Mouse (Mus musculus) embryonic facial prominence, embryonic 15.5 days (tissue): Measurements from ENCODE around the gene Sdc4. TPM values are rescaled to one million over a fixed set of nuclear protein-coding genes. Genes with fewer than 3 reads are reported as not detected.

Experiments
- ATAC-seq: fragments of 200-750 bp; cut with Nextera tagmentation; 2 replicates; pipeline ENCODE4 v1.8.0; 2017; ENCODE audit warnings: low read depth, moderate TSS enrichment; ENCODE audit not compliant: insufficient number of reproducible peaks, low FRiP score, low TSS enrichment
- H3K27ac ChIP-seq: fragments of 300-500 bp; sonication (generic); replicated peaks from 2 replicates; pipeline ENCODE4 v1.5.1; 2015; ENCODE audit warnings: mild to moderate bottlenecking, inconsistent platforms
- H3K27me3 ChIP-seq: fragments of 300-500 bp; sonication (generic); 2 replicates; pipeline ENCODE4 v1.6.1; 2015; ENCODE audit warnings: inconsistent platforms
- H3K36me3 ChIP-seq: fragments of 300-500 bp; sonication (generic); 2 replicates; pipeline ENCODE4 v1.6.1; 2015; ENCODE audit warnings: mild to moderate bottlenecking, inconsistent platforms
- H3K4me1 ChIP-seq: fragments of 300-500 bp; sonication (generic); 2 replicates; pipeline ENCODE4 v1.6.1; 2015; ENCODE audit warnings: inconsistent platforms
- H3K4me2 ChIP-seq: fragments of 300-500 bp; sonication (generic); replicated peaks from 2 replicates; pipeline ENCODE4 v1.6.1; 2015; ENCODE audit warnings: mild to moderate bottlenecking, inconsistent platforms
- H3K4me3 ChIP-seq: fragments of 300-500 bp; sonication (generic); replicated peaks from 2 replicates; pipeline ENCODE4 v1.5.1; 2015; ENCODE audit warnings: mild to moderate bottlenecking, inconsistent platforms
- H3K9ac ChIP-seq: fragments of 300-500 bp; sonication (generic); 2 replicates; pipeline ENCODE4 v1.6.1; 2015; ENCODE audit warnings: inconsistent platforms
- H3K9me3 ChIP-seq: fragments of 300-500 bp; sonication (generic); replicated peaks from 2 replicates; pipeline ENCODE4 v1.6.1; 2016; ENCODE audit warnings: inconsistent platforms
- WGBS: fragments of 180-500 bp; shearing (Covaris S2); methylation state at CpG from one replicate; pipeline ENCODE4 v1.1.7; 2015; 5-methylcytosine and 5-hydroxymethylcytosine counted together
- polyA plus RNA-seq: library from polyadenylated mRNA; unstranded; fragments of >200 nt; fragmentation: Nextera tagmentation; extraction: Ambion mirVana; gene quantifications from 2 replicates; pipeline ENCODE4 v1.2.1, GENCODE M21; 2015

Gene Sdc4
- polyA plus RNA-seq, 1 experiment from 2014 or later = 113 TPM

DNA sequence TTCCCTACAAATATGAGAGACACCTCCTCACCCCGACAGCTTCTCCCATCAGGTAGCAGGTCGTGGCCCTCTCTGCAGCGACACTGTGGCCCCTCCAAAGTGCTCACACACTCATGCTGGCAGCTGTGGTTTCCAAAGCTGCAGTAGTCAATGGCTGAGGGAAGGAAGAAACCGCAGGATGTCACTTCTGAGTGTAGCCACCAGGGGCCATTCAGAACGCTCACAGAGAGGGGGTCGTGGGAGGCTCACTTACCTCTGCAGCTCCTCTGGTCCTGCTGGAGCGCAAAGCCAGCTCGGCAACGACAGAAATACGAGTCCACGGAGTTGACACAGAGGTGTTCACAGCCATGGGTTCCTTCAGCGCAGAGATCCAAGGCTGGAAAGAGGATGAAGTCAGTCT, 46.8 kb downstream of the Sdc4 start:
- peaks cover 40% of the 10 kb centered on the region for H3K27me3 ChIP-seq
- no peak overlapping the region for H3K4me3 ChIP-seq
- no peak overlapping the region for H3K27ac ChIP-seq
- 74% methylated on average over 12 of the region's 12 CpGs for whole genome bisulfite sequencing
- no peak overlapping the region for H3K4me2 ChIP-seq
- H3K4me1 ChIP-seq = peaks cover 9% of the 10 kb centered on the region
- no peak overlapping the region for H3K9ac ChIP-seq
- H3K9me3 ChIP-seq = no peaks in the 10 kb centered on the region; the same call in 1 of the 2 replicates
- ATAC-seq = no peak
- H3K36me3 ChIP-seq = no peaks in the 10 kb centered on the region

DNA sequence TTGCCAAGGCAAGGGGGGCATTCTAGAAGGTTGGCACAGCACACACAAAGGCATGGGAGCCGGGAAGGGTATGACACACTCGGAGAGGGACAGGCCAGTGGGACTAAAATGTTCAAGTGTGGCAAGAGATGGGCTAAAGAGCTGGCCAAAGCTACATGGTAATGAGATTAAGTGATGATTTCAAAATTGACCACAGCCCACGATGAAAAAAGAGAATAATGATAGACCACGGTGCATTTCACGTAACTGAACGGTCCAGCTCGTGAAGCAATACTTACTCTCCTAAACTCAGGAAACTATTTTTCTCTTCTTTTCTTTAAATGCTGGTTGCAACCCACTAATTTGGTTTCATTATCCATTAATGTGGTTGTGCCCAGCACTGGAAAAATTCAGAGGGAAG, 47.6 kb downstream of the Sdc4 start:
- 83% methylated on average over 7 of the region's 7 CpGs for WGBS
- Histone ChIP-seq H3K36me3 (no peaks in the 10 kb centered on the region), H3K4me3 (no peak overlapping the region)

DNA sequence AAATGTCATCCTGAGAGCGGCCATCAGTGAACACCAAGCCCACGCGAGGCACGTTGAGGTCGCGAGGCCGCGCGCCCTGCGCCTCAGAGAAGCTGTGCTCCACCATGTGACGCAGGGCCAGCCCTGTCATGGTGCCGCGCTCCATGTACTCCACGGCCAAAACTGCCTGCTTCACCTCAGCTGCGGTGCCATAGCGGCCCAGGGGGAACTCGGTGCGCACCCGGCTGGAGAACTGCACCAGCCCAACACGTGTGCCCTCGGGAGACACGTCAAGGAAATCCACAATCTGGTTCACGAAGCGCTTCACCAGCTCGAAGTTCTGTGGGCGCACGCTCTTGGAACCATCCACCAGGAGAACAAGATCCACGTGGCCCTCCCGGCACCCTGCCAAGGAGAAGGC, 50.6 kb downstream of the Sdc4 start:
- Histone ChIP-seq H3K27ac (no peak overlapping the region), H3K4me1 (peaks cover 11% of the 10 kb centered on the region), H3K9ac (no peak overlapping the region), H3K4me3 (no peak overlapping the region), H3K4me2 (no peak overlapping the region), H3K36me3 (no peaks in the 10 kb centered on the region), H3K9me3 (no peaks in the 10 kb centered on the region; the same call in 1 of the 2 replicates), H3K27me3 (peaks cover 21% of the 10 kb centered on the region)
- no peak for ATAC-seq
- WGBS = 76% methylated on average over 29 of the region's 29 CpGs

More for the DNA sequence above, 47.6 kb downstream of the Sdc4 start:
- H3K9me3 ChIP-seq = no peaks in the 10 kb centered on the region; the same call in 1 of the 2 replicates
- no peak overlapping the region for H3K27ac ChIP-seq
- ATAC-seq = no peak; the same call in 1 of the 2 replicates
- H3K9ac ChIP-seq = no peak overlapping the region
- H3K27me3 ChIP-seq = peaks cover 31% of the 10 kb centered on the region
- H3K4me1 ChIP-seq = peaks cover 6% of the 10 kb centered on the region
- no peak overlapping the region for H3K4me2 ChIP-seq

DNA sequence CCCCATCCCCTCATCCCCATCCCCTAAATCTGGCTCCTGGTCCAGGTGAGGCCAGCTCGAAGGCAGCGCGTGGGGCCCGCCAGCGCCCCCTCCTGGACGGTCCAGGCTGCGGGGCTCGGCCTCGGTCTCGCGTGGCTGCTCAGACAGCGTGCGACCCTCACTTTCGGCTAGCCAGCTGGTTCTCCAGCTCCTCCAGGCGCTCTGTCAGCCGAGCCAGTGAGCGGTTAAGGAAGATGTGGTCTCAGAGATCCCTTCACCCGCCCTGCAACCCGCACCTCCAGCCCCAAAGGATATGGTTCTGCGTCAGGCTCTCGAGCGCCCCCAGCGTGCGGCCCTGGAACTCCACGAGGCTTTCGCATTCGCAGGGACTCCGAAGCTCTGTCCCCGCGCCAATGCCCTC, 54.2 kb downstream of the Sdc4 start:
- no peaks in the 10 kb centered on the region for H3K9me3 ChIP-seq
- peak overlapping the region; percentile 60 for H3K27ac ChIP-seq
- H3K9ac ChIP-seq = peak overlapping the region; percentile 6; the same call in 1 of the 2 replicates
- WGBS = 1% methylated on average over 30 of the region's 30 CpGs
- peak; percentile 34 for ATAC-seq
- peak overlapping the region; percentile 68 for H3K4me2 ChIP-seq
- peaks cover 29% of the 10 kb centered on the region for H3K27me3 ChIP-seq
- peak overlapping the region; percentile 47 for H3K4me3 ChIP-seq
- peaks cover 28% of the 10 kb centered on the region for H3K4me1 ChIP-seq
- no peaks in the 10 kb centered on the region for H3K36me3 ChIP-seq

DNA sequence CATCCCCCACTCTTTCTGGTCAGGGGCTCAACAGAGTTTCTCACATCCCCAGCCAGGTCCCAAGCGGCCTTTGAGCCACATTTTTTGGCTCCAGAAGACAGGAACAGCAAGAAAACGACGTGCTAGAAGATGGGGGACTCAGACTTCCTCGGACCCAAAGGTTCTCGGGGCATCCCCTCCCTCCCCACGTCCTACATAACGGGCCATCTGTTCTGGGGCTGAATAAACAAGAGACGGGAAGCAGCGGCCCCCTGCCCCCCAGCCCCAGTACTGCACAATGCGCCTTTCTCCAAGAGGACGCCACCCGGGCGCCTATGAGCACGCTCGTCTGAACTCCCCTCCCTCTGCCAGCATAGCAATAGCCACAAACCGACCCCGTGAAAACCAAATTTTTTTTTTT, 54.7 kb downstream of the Sdc4 start, which contains the start of gene Slpi:
Gene Slpi, minus strand, starts transcription at position 76 of the 400 bp plus-strand sequence.
- no peaks in the 10 kb centered on the region for H3K9me3 ChIP-seq
- peak within 1 kb of the TSS; percentile 6; the same call in 1 of the 2 replicates for H3K9ac ChIP-seq
- no peaks in the 10 kb centered on the region for H3K36me3 ChIP-seq
- ATAC-seq = peak; percentile 78
- H3K4me3 ChIP-seq = peak within 1 kb of the TSS; percentile 47
- peak within 1 kb of the TSS; percentile 68 for H3K4me2 ChIP-seq
- peaks cover 28% of the 10 kb centered on the region for H3K4me1 ChIP-seq
- H3K27ac ChIP-seq = peak within 1 kb of the TSS; percentile 60
- 3% methylated on average over 17 of the region's 17 CpGs for WGBS
- peaks cover 29% of the 10 kb centered on the region for H3K27me3 ChIP-seq

GRCm38 (mm10) chr2:164386953-164387352, 56.7 kb downstream of the Sdc4 start:
- 18% methylated on average over 8 of the region's 8 CpGs for WGBS
- H3K4me3 ChIP-seq = no peak overlapping the region

DNA sequence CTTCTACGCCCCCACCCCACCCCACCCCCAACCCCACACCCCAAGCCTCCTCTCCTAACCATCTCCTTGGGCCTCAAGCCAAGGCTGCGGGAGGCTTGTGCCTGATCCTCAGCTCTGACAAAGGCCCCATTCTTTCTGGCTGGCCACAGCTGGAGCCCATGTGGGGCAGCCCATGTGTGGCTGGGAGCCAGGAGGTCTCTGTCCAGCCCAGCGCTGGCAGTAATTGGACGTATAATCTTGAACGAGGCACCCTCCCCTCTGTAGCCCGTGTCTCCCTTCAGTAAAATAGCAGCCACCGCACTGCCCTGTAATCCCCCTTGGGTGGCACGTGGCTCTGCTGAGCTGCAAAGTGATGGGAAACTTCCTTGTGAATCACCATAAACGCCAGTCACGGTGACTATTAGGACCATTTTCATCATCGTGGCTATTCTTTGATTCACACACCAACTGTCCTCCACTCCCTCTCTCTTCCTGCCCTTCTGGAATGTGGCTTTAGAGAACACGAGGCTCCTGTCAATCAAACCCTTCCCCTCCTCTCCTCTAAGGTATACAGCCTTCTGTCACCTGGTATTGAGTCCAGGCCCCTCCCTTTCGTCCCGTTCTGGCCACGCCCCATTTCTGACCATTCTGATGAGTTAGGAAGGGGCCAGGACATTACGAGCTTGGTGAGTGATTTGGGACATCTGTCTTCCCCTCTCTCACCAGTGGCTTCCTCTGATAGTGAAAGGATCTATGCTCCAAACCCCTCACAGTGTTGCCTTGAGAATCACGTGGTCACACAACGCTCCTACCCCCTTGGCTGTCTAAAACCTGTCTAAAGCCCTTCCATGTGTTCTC, 57.5 kb downstream of the Sdc4 start:
- H3K4me3 ChIP-seq = no peak overlapping the region

More at GRCm38 (mm10) chr2:164386953-164387352, 56.7 kb downstream of the Sdc4 start:
- Histone ChIP-seq H3K27me3 (peaks cover 22% of the 10 kb centered on the region), H3K4me1 (peaks cover 28% of the 10 kb centered on the region), H3K9ac (no peak overlapping the region), H3K4me2 (no peak overlapping the region), H3K36me3 (no peaks in the 10 kb centered on the region), H3K9me3 (no peaks in the 10 kb centered on the region), H3K27ac (no peak overlapping the region)
- no peak for ATAC-seq

GRCm38 (mm10) chr2:164383656-164384399, 59.9 kb downstream of the Sdc4 start:
- Histone ChIP-seq H3K9me3 (no peaks in the 10 kb centered on the region), H3K4me3 (no peak overlapping the region), H3K27ac (no peak overlapping the region), H3K9ac (no peak overlapping the region), H3K4me2 (no peak overlapping the region), H3K36me3 (no peaks in the 10 kb centered on the region), H3K4me1 (peaks cover 19% of the 10 kb centered on the region), H3K27me3 (peaks cover 13% of the 10 kb centered on the region)
- no peak for ATAC-seq
- 43% methylated on average over 11 of the region's 11 CpGs for WGBS

More for the DNA sequence above, 57.5 kb downstream of the Sdc4 start:
- peak; percentile 69 for ATAC-seq
- H3K36me3 ChIP-seq = no peaks in the 10 kb centered on the region
- peak overlapping the region; percentile 27 for H3K4me2 ChIP-seq
- peak overlapping the region; percentile 17; the same call in 1 of the 2 replicates for H3K27ac ChIP-seq
- 6% methylated on average over 18 of the region's 18 CpGs for WGBS
- H3K4me1 ChIP-seq = peaks cover 28% of the 10 kb centered on the region
- H3K27me3 ChIP-seq = peaks cover 22% of the 10 kb centered on the region
- H3K9ac ChIP-seq = no peak overlapping the region
- no peaks in the 10 kb centered on the region for H3K9me3 ChIP-seq

DNA sequence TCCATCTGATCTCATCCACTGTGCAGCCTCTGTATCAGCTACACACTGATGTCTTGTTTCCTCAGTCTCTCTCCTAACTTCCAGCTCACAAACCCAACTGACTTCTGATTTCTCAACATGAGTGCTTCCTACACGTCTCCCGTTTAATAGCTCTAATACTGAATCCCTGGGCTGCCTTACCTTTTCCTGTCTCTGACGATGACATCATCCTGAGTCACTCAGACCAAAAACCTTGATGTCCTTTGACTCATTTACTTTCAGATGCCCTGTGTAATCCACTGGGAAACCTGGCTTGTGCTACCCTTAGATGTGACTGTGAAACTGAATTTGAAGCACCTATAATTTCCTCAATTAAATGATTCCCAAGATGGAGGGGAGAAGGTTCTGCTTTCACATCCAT, 60.7 kb downstream of the Sdc4 start:
- no peak overlapping the region for H3K9ac ChIP-seq
- no peaks in the 10 kb centered on the region for H3K36me3 ChIP-seq
- no peak overlapping the region for H3K4me3 ChIP-seq
- peaks cover 6% of the 10 kb centered on the region; the same call in 1 of the 2 replicates for H3K27me3 ChIP-seq
- peaks cover 17% of the 10 kb centered on the region for H3K4me1 ChIP-seq
- no peaks in the 10 kb centered on the region for H3K9me3 ChIP-seq
- H3K27ac ChIP-seq = no peak overlapping the region
- 82% methylated on average over 3 of the region's 3 CpGs for WGBS
- no peak for ATAC-seq
- no peak overlapping the region for H3K4me2 ChIP-seq

- H3K36me3 ChIP-seq = no peaks in the 10 kb centered on the region
- H3K4me3 ChIP-seq = no peak overlapping the region
- no peak overlapping the region for H3K4me2 ChIP-seq
- H3K27ac ChIP-seq = no peak overlapping the region
- no peak for ATAC-seq
- peaks cover 11% of the 10 kb centered on the region for H3K4me1 ChIP-seq
- WGBS = 74% methylated on average over 8 of the region's 8 CpGs
- no peaks in the 10 kb centered on the region for H3K9me3 ChIP-seq
- no peak overlapping the region for H3K9ac ChIP-seq
- H3K27me3 ChIP-seq = no peaks in the 10 kb centered on the region
Measured at GRCm38 (mm10) chr2:164381726-164382125, 62.0 kb downstream of the Sdc4 start.
